1 mouse cellular context compared by ENCODE assay signal in genomic region chr7:131559986-131560696, GRCm38 (mm10).
A peak's percentile ranks its signal among the peaks of the same experiment; 100 is the strongest.
TF ChIP-seq lines count a peak whose summit lies in the region.

TSS of gene Bub3 (plus strand) at chr7:131560222.

TF ChIP-seq in MEL, 35 proteins besides CTCF, POLR2A, EP300 and RAD21 (continued from another document):
- TF ChIP-seq ELF1 (IDR thresholded peaks at IDR 0.05; ENCODE audit: low read depth, low read length) (peak; percentile 62; the same call in 1 of the 2 replicates), NRF1 (IDR thresholded peaks at IDR 0.05; ENCODE audit: insufficient read depth, low read depth, low read length, poor library complexity, severe bottlenecking) (peak; percentile 83), NELFE (IDR thresholded peaks at IDR 0.05; ENCODE audit: low read depth, low read length) (peak; percentile 93), ZNF384 (IDR thresholded peaks at IDR 0.05; ENCODE audit: low read depth, low read length) (no peak)
